Mouse (Mus musculus): ENCODE measurements at regions not wholly inside any gene's neighbourhood (a gene's known extent, or its start where the extent isn't known, plus 50 kb on each side); places are given as distances from the start of the nearest gene placed in this dataset.

- TF ChIP-seq GATA1 (IDR thresholded peaks at IDR 0.05; ENCODE audit: low read length), result no peak
- no peak for TF ChIP-seq TAL1 (IDR thresholded peaks at IDR 0.05; ENCODE audit: low read length)
Measured at GRCm38 (mm10) chr1:194332639-194333038, 285.4 kb upstream of the Plxna2 start.
